Comparison of ENCODE assay signal across 17 mouse cellular contexts in genomic region chr12:105869696-105870095, GRCm38 (mm10).
DNase-seq lines count a peak whose midpoint lies in the region; ATAC-seq and TF ChIP-seq lines count a peak whose summit lies in the region.
"Had no signal": no experiment of that assay in that cellular context is flagged by ENCODE, and none has a peak within 500 bp of the region (broad histone marks: within the 10 kb centered on the region; RNA-seq: fewer than 3 reads in every experiment).

No protein-coding gene starts in this region.

- 28% methylated on average over 14 of the region's 14 CpGs for WGBS in heart, embryonic 13.5 days
- WGBS in lung, embryonic 15.5 days: 27% methylated on average over 14 of the region's 14 CpGs
- WGBS in intestine, postnatal 0 days: 33% methylated on average over 14 of the region's 14 CpGs

- peaks cover 36% of the 10 kb centered on the region for H3K27me3 ChIP-seq in heart, embryonic 13.5 days (replicated peaks)
- H3K27me3 ChIP-seq in lung, embryonic 15.5 days: no peaks in the 10 kb centered on the region
- no peaks in the 10 kb centered on the region for H3K27me3 ChIP-seq in intestine, postnatal 0 days (replicated peaks; ENCODE audit: control insufficient read depth, insufficient read depth, low read length)
- H3K27me3 ChIP-seq: Patski had no signal

- no peaks in the 10 kb centered on the region for H3K36me3 ChIP-seq in heart, embryonic 13.5 days
- no peaks in the 10 kb centered on the region for H3K36me3 ChIP-seq in lung, embryonic 15.5 days
- H3K36me3 ChIP-seq in intestine, postnatal 0 days (ENCODE audit: control insufficient read depth, insufficient read depth): no peaks in the 10 kb centered on the region
- H3K36me3 ChIP-seq: hindbrain, embryonic 12.5 days had no signal

- no peak for TF ChIP-seq CTCF in intestine, postnatal 0 days (IDR thresholded peaks at IDR 0.05; ENCODE audit: low read depth)

- ATAC-seq in heart, embryonic 13.5 days (ENCODE audit: extremely low read depth, insufficient number of reproducible peaks, low FRiP score, low TSS enrichment): no peak
- ATAC-seq in lung, embryonic 15.5 days (ENCODE audit: borderline replicate concordance, extremely low read depth, low FRiP score, low TSS enrichment): no peak
- no peak; the same call in 1 of the 2 replicates for ATAC-seq in intestine, postnatal 0 days
- ATAC-seq: Patski had no signal

- H3K4me2 ChIP-seq in heart, embryonic 13.5 days: peak overlapping the region; percentile 41; the same call in 1 of the 2 replicates
- peak overlapping the region; percentile 2; the same call in 1 of the 2 replicates for H3K4me2 ChIP-seq in lung, embryonic 15.5 days
- H3K4me2 ChIP-seq in intestine, postnatal 0 days (replicated peaks; ENCODE audit: low read depth): peak overlapping the region; percentile 45
- H3K4me2 ChIP-seq: hindbrain, embryonic 12.5 days had no signal

- H3K27ac ChIP-seq in heart, embryonic 13.5 days (replicated peaks): no peak overlapping the region
- no peak overlapping the region for H3K27ac ChIP-seq in lung, embryonic 15.5 days
- H3K27ac ChIP-seq in intestine, postnatal 0 days (ENCODE audit: low read depth, low read length): no peak overlapping the region
- H3K27ac ChIP-seq: hindbrain, embryonic 12.5 days had no signal

- H3K9ac ChIP-seq in heart, embryonic 13.5 days: no peak overlapping the region
- no peak overlapping the region for H3K9ac ChIP-seq in lung, embryonic 15.5 days
- H3K9ac ChIP-seq in intestine, postnatal 0 days (ENCODE audit: low read depth, low read length): no peak overlapping the region
- H3K9ac ChIP-seq: hindbrain, embryonic 12.5 days had no signal

- H3K9me3 ChIP-seq in heart, embryonic 13.5 days: peaks cover 4% of the 10 kb centered on the region
- H3K9me3 ChIP-seq in lung, embryonic 15.5 days: no peaks in the 10 kb centered on the region
- H3K9me3 ChIP-seq in intestine, postnatal 0 days (ENCODE audit: control insufficient read depth): no peaks in the 10 kb centered on the region

- no peak overlapping the region for H3K4me3 ChIP-seq in heart, embryonic 13.5 days
- H3K4me3 ChIP-seq in lung, embryonic 15.5 days: no peak overlapping the region
- H3K4me3 ChIP-seq in intestine, postnatal 0 days (ENCODE audit: low read depth, low read length): no peak overlapping the region
- H3K4me3 ChIP-seq: hindbrain, embryonic 12.5 days had no signal

- no peak for DNase-seq in heart, adult 18-20 months
- DNase-seq in lung, postnatal 25 days (ENCODE audit: low spot score): no peak
- DNase-seq in ES-CJ7 (ENCODE audit: low read depth, low spot score): peak; percentile 60
- no peak for DNase-seq in frontal cortex, postnatal 14 days (ENCODE audit: low spot score in 2 of 2)
- no peak for DNase-seq in cerebellum, adult 11 months
- DNase-seq: adrenal gland, adult 2 months; cerebellum, adult 9-11 months; gastrocnemius, postnatal 10 days; kidney, postnatal 10 days; left cerebral cortex, postnatal 4 days; lung, postnatal 14 days; right cerebral cortex, postnatal 25 days had no signal

- peaks cover 4% of the 10 kb centered on the region; the same call in 1 of the 2 replicates for H3K4me1 ChIP-seq in heart, embryonic 13.5 days
- H3K4me1 ChIP-seq in lung, embryonic 15.5 days: no peaks in the 10 kb centered on the region
- no peaks in the 10 kb centered on the region for H3K4me1 ChIP-seq in intestine, postnatal 0 days (replicated peaks; ENCODE audit: control insufficient read depth, insufficient read depth, low read length)
